Mouse (Mus musculus) E14TG2a.4 (cell line): ENCODE measurements around the gene Ctns.

ENCODE experiments used
- CTCF ChIP-seq: conservative IDR thresholded peaks from 2 replicates; pipeline ENCODE4 v1.5.1; 2014; ENCODE audit warnings: low read length
- NANOG ChIP-seq: IDR thresholded peaks from 2 replicates; pipeline ENCODE4 v1.6.1; 2014; ENCODE audit warnings: borderline replicate concordance, low read length, mixed read lengths

- TF ChIP-seq CTCF (no peak), NANOG (no peak)
These were observed 24.0 kb upstream of the Ctns start for GRCm38 (mm10) chr11:73222846-73223245.
